Mouse (Mus musculus) erythroblast, embryonic 14.5 days (primary cell): ENCODE data around the gene Slc6a5. TPM values are rescaled to one million over a fixed set of nuclear protein-coding genes. Genes with fewer than 3 reads are reported as not detected.

Source experiments
- H3K27me3 ChIP-seq: 2 replicates; pipeline ENCODE4 v1.6.1; 2012; ENCODE audit warnings: inconsistent platforms; ENCODE audit not compliant: control insufficient read depth
- H3K36me3 ChIP-seq: 2 replicates; pipeline ENCODE4 v1.6.1; 2012; ENCODE audit warnings: mild to moderate bottlenecking, inconsistent platforms; ENCODE audit not compliant: control insufficient read depth
- H3K4me1 ChIP-seq: 2 replicates; pipeline ENCODE4 v1.6.1; 2012; ENCODE audit warnings: inconsistent platforms; ENCODE audit not compliant: control insufficient read depth
- H3K4me3 ChIP-seq: replicated peaks from 2 replicates; pipeline ENCODE3; 2012; ENCODE audit warnings: moderate library complexity, mild to moderate bottlenecking, inconsistent platforms
- H3K9me3 ChIP-seq: 2 replicates; pipeline ENCODE4 v1.6.1; 2012; ENCODE audit warnings: low read length, inconsistent platforms, mixed read lengths; ENCODE audit not compliant: control insufficient read depth
- GATA1 ChIP-seq: IDR thresholded peaks from 2 replicates; pipeline ENCODE4 v1.6.1; 2012; ENCODE audit warnings: low read length, inconsistent platforms, mixed read lengths
- TAL1 ChIP-seq: IDR thresholded peaks from 3 replicates; pipeline ENCODE4 v1.6.1; 2012; ENCODE audit warnings: low read length, inconsistent platforms, mixed read lengths
- polyA plus RNA-seq: library from polyadenylated mRNA; stranded (reverse); fragments of >175 nt; gene quantifications from 2 replicates; pipeline ENCODE4 v1.2.3, GENCODE M21; 2012

The Slc6a5 gene
- polyA plus RNA-seq, 1 experiment: not detected

DNA sequence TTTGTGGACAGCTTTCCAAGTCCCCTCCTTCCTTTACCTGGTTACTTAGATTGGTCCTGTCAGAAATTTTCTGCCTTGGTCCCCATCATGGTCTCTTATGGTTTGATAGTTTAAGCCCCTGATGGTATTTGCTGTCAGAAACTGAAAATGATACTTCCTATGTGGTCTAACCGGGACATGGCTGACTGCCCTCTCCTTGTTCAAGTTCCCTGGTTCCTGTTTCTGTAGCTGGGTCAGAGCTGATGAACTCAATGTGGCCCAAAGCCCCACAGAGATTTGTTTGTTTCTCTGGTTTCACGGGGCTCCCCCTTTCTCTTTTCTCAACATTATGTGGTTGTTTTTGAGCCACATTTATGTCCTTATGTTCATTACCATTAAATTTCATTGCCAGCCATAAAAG, 95.3 kb downstream of the Slc6a5 start:
- TF ChIP-seq TAL1 (no peak), GATA1 (no peak)
- Histone ChIP-seq H3K36me3 (no peaks in the 10 kb centered on the region), H3K27me3 (no peaks in the 10 kb centered on the region), H3K4me1 (no peaks in the 10 kb centered on the region), H3K4me3 (no peak overlapping the region), H3K9me3 (no peaks in the 10 kb centered on the region)

Other genes with a start within 250 kb of the Slc6a5 start
- gene Htatip2, start 151.0 kb upstream of the Slc6a5 start, polyA plus RNA-seq: 1.3 and 1.5 TPM in 2 replicates
- gene Prmt3, start 131.8 kb upstream of the Slc6a5 start, polyA plus RNA-seq: 0.61 and 1.6 TPM in 2 replicates
- gene Nell1, start 64.7 kb downstream of the Slc6a5 start, polyA plus RNA-seq: not detected in 2 replicates